Mouse (Mus musculus) right cerebral cortex, postnatal 4 days (tissue): ENCODE measurements around the gene Fam71e1.

Source experiments
- DNase-seq: peaks from one replicate; pipeline ENCODE4 v3.0.0-alpha.2; 2022

Gene Fam71e1

DNA sequence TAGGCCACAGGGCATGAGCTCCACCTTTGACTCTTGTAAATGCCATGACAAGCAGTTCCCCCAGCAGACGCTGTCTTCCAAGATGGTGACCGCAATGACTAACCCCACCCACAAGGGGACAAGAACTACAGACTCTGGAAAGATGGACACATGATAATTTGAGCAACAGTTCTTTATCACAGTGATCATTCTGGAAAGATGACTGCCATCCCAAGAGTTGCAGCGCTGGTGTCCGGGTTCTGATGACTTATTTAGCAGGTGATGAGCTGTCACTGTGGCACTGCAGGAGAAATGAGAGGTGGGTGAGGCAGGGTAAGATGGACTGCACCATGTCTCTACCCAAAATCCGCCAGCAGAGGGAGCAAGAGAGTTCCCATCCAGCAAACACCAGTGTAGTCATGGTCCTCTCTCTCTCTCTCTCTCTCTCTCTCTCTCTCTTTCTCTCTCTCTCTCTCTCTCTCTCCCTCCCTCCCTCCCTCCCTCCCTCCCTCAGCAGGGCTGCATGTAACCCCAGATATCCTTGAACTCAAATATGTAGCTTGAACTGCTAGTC, 5.3 kb downstream of the Fam71e1 start:
- peak; percentile 83 for DNase-seq

DNA sequence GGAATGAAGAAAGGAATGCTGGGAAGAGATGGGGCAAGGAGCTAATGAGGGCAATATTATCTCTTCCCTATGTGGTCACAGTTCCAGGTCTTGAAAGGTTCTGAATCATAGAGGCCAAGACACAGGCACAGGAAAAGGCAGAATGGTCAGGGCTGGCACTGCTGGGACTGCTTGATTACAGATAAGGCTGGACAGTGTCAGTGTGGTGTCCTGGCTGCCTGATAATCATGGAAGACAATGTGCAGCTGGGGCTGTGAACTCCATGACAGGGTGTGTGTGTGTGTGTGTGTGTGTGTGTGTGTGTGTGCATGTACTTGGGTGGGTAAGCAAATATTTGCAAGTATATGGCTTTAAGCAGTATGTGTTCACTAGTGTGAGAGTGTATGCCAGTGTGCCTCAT, 11.1 kb downstream of the Fam71e1 start:
- no peak for DNase-seq

DNA sequence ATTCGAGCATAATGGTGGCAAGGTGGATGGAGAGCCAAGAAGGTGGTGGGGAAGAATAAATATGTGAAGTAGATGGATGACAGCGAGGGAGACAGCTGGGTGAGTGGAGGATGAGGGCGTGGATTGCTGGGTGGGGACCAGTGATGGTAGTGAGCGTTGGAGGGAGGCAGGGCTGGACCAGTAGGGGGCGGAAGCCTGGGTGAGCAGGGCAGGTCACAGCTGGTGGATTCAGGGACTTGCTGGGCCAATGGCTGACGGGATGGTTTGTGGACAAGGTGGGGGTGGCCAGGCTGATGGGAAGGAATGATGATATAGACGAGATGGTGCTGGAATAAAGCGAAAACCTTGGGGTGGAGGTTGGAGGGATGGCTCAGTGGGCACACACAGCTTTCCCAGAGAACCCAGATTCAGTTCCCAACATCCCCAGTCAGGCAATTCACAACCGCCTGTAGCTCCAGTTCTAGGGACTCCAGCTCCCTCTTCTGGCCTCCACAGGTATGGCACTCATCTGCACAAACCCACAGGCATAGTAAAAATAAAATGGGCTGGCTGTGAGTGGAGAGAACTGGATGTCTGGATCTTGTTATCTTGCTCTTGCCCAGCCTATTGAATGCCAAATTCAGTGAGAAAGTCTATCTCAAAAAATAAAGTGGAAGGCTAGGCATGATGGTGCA, 23.0 kb downstream of the Fam71e1 start:
- no peak for DNase-seq

DNA sequence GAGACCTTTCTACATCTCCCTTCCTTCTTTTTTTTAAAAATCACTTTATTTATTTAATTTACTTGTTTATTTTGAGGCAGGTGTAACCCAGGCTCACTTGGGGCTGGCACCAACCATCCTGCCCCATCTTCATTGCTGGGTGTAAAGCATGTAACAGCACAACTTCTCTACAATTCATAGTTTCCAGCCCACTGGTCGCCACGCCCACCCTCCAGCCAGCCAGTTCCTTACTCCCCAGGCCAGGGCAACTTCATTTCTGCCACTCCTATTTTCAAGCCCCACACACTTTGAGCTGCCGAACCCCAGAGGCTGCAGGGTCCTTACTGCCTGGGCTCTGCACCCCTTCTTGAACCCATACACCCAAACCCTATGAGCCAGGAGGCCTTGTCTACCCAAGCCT, 24.6 kb downstream of the Fam71e1 start:
- DNase-seq: no peak

DNA sequence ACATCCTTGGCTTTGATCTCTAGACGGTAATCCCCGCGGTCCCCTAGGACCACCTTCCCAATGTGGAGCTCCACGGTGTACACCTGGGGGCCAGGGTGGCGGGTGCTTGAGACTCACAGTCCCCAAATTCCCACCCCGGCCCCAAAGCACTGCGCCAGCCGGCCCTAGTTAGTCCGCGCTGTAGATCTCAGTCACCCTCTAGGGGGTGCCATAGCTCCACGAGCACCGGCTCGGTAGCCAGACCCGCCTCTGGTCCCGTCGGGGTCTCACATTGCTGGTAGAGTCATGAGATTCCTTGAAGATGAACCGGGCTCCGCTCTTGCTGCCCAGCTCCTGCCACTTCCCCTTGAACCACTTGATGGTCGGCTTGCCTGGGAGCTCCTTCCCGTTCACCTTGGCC, 25.3 kb downstream of the Fam71e1 start:
- DNase-seq: peak; percentile 60

DNA sequence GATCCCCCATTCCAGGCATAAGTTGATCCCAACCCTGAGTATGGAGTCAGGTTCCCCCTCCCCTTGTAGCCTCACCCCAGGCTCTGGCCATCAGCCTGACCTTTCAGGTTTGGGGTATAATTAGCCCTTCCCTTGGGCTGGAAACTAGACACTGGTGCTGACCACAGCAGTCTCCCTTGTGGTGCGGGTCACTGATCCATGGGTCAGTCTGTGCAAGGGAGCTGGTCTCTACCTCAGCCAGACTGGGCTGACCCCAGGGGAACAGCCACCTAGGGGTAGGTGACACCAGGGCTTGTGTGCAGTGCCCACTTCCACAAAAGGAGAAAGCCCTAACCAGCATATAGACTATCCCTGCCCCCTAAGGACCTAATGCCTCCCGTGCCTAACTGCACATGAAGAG, 26.7 kb downstream of the Fam71e1 start:
- no peak for DNase-seq

DNA sequence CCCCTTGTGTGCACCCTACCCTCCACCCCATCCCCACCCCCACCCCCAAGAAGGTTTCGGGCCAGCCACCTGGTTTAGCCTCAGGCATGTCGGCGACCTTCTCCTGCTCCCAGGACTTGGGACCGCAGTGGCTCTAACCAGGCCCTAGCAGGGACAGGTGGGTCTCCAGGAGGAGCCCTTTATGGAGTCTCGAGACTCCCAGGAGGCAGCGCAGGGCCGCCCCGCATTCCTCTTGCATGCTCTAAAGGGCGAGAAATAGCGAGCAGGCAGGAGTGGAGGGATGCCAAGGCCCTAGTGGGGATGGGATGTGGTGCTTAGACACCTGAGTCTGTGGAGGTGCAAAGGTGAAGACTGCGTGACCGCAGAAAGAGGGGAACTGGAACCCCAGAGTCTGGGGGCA, 28.1 kb downstream of the Fam71e1 start, which contains the start of gene Mybpc2:
Gene Mybpc2, minus strand, starts transcription at position 155 of the 400 bp plus-strand sequence.
- no peak for DNase-seq

DNA sequence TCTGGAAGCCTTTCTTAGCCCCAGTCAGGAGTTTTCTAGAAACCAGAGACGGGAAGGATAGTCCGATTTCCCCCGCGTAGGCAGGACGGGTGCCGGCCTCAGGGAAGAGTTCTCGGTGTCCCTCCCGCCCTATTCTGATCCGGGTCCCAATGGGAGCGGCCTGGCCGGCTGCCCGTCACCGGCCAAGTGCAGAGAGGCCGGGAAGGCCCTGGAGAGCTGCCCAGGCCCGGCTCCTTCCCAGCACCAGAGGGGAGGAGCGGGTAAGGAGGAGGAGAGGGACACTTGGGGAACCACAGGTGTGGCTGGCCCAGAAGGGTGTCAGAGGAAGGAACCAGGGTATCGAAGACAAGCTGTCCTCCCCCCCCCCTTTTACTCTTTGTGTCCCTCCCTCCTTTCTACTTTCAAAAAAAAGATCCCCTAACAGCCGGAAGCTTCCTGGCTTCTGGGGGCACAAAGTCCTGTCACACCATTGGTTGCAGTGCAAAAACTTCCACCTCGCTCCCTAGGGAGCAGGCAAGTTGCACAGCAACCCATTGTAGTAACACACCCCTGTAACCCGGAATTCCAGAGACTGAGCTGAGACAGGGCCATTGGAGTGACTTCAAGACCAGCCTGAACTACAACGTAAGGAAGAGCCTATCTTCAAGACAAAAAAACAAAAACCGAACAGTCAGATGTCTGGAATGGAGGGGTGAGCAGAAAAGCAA, 28.9 kb downstream of the Fam71e1 start:
- DNase-seq: peak; percentile 58

DNA sequence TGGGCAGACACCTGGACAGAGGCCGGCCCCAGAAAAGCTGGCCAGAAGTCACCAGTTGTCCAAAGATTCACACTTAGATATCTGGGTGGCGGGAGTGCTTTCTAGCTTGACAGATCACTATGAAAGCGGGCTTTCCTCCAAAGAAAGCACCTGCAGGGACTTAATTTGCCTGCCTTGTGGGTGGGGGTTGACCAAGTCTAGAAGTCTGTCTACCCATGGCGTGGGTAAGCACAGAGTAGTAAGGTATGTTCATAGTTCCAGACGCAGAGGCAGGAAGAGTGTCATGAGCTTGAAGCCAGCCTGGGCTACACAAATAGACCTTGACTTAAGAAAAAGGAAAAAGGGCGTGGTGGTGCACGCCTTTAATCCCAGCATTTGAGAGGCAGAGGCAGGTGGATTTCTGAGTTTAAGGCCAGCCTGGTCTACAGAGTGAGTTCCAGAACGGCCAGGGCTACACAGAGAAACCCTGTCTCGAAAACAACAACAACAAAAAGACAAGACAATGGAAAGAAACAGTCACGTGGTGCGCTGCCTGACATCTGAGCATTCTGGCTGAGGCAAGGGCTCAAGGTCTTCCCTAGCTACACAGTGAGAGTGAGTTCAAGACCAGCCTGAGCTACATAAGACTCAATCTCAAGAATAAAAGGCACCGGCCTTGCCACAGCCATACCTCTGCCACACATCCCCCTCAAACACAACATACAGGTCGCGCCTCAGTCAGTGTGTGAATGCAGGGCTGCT, 30.2 kb downstream of the Fam71e1 start:
- no peak for DNase-seq

DNA sequence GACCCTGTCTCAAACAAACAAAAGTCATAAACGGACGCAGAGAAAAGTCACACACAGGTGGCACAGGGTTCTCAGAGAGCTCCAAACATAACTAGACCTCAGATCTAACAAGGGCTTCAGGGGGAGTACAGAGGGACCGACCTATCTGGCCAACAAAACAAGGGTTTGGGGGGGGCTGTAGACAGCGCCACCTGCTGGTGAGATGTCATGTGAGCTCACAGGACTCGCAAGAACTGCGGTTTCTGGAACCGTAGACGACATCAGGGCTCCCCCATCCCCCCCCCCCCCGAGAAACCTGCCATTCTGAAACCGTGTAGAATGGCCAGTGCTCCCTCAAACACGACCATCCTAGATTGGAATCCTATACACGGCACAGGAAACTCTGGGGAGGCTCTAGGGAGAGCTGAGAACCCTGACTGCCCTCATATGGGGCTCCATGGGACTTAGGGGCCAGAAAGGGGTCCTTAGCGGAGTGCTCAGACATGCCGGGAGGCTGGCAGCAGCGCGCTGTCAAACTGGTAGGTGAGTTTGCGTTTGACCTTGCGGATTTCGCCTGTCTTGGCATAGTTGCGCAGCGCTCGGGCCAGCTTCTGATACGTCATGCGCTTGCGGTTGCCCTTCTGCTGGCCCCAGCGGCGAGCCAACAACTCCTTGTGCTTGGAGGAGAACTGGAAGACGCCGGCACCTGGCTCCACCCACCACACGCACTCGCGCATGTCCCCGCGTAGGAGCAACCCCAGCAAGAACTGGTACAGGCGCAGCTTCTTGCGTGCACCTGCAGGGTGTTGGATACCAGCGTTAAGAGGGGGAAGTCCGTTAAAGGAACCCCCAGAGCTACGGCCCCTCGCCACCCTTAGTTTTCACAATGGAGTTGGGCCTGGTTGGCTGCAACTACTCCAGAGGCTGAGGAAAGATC, 31.4 kb downstream of the Fam71e1 start:
- peak; percentile 86 for DNase-seq

DNA sequence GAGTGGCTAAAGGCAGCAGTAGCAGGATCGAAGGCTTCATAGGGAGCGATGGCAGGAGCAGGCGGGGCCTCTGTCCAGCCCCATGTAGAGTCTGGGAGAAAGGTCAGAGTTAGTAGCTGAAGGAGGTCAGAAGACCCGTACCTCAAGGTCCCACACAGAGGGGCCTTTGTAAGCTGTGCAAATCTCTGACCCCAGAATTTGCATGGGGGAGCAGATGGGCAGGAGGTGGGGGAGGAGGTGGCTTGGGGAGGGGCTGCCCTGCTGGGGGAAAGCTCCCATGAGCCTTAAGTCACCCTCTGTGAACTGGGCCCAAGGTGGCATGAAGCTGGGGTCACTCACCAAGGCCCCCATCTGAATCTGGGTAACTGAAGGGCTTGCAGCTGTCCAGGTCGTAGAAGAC, 33.1 kb downstream of the Fam71e1 start:
- no peak for DNase-seq

DNA sequence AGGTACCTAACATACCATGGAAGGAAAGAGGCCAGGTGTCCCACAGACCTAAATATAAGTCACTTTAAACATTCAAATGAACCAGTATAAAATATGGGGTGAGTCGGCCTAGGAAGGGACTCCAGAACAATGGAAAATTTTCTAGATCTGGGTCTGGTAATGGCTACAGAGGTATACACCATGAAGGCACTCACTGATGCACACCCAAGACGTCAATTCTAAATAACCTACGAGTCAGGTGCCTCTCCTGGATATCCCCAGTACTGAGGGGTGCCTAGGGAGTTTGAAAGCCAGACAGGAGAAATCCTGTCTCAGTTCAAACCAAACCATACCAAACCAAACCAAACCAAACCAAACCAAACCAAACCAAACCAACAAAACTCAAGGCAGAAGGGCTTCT, 34.1 kb downstream of the Fam71e1 start:
- no peak for DNase-seq

DNA sequence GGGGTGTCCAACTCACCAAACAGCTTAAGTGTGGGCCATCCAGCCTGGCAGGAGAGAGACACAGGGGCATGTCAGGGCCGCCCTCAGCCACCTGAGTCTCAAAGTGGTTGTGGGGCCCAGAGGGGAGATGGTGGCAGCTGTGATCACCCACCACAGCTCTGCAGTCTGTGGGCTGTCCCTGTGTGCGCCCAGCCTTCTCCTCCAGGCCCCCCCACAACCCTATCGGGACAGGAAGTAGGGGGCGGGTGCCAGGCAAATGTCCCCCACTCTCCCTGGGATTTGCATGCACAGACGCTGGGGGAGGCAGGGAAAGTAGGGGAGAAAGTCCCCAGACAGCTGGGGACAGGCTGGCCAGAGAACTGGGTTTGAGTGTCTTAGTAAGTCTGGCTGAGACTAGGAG, 34.8 kb downstream of the Fam71e1 start:
- DNase-seq: no peak

DNA sequence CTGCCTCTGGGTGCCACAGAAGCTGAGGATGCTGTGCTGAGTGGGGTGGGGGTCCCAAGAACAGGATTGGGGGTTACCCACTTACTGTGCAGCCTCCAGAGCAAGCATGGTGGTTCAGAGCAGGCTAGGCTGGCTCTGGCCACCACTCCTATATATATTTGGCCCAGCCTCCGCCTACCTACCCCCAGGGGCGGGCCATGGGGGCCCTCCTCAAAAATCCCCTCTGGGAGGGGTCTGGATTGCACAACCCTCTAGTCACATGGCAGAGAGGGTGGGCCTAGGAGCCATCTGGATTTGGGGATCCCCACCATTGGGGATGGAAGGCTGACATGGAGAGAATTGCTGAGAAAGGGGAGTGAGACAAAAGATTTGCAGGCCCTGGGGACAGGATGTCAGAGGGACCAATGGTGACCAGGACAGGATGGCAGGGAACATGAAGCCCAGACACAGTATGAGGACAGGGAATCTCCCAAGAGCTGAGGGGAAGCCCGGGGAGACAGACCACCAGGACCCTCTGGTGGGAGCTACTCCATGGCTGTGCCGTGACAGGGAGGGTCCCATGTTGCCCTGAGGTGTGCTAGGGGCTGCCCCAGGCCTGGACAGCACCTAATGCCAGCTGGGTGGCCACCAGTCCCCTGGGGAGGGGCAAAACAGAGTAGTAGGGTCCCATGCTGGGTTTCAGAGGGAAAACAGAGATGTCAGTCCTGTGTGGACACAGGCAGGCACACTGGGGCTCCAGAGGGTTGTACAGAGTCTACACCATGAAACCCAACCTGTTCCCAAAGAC, 35.8 kb downstream of the Fam71e1 start, which contains the start of gene Spib:
Gene Spib, minus strand, starts transcription at position 126 of the 787 bp plus-strand sequence.
- DNase-seq: no peak

DNA sequence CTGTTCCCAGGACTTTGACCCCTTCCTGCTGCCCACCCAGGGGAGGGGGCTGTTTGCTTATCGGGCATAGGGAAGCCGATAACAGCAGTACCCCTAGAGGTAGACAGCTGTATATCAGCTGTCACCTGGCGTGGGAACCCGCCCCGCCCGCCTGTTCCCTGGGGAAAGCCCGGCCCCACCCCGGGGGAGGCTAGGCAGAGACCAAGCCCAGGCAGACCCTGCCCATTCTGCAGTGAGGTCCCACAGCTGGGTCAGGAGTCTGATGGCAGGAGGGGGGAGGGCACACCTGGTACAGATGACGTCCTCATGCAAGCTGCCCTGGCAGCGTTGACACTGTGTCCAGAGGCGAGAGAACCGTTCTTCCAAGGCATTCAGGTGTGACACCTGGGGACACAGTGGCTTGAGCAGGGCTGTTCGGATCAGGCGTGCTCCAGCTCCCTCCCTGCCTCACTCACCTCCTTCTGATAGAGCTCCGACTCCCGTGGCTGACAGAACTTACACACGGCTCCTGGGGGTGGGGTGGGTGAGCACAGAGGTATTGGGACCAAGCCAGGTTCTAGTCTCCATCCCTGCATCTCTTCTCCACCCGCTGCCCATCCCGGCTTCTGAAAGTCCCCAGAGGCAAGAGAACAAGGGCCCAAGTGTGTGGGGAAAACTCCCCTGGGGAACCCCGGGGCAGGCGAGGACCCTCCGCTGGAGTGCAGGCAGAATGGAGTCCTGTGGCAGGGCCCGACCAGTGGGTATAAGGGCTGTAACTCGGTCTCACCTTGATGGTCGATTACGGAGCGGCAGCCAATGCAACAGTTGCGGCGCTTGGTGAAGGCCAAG, 36.8 kb downstream of the Fam71e1 start:
- no peak for DNase-seq

DNA sequence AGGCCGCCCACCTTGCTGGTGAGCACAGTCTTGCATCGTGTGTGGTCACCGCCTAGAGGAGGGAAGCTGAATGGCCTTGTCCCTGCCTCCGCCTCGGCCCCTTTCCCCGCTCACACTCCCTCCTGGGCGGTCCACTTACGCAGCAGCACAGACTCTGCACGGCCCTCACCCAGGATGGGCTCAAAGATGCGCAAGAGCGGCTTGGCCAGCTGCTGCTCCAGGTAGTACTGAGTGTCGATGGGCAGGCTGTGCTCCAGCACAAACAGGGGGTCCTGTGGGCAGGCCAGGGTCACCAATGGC, 37.3 kb downstream of the Fam71e1 start:
- no peak for DNase-seq

DNA sequence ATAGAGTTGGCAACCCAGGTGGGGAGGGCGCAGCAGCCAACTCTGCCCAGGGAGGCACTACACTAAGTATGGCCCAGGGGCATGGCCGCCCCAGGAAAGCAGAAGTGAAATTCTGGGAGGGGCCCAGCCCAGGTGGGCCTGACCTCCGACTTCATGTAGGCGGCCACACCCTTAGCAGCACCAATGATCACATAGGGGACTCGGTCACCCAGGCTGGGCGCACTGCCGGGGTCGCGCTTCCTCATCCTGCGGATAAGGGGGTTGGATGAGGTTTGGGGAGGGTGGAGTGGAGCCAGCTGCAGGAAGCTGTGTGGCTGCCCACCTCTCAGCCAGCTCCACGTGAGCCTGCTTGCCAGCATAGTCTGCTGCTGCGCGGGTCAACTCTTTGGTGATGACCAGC, 37.9 kb downstream of the Fam71e1 start:
- no peak for DNase-seq

DNA sequence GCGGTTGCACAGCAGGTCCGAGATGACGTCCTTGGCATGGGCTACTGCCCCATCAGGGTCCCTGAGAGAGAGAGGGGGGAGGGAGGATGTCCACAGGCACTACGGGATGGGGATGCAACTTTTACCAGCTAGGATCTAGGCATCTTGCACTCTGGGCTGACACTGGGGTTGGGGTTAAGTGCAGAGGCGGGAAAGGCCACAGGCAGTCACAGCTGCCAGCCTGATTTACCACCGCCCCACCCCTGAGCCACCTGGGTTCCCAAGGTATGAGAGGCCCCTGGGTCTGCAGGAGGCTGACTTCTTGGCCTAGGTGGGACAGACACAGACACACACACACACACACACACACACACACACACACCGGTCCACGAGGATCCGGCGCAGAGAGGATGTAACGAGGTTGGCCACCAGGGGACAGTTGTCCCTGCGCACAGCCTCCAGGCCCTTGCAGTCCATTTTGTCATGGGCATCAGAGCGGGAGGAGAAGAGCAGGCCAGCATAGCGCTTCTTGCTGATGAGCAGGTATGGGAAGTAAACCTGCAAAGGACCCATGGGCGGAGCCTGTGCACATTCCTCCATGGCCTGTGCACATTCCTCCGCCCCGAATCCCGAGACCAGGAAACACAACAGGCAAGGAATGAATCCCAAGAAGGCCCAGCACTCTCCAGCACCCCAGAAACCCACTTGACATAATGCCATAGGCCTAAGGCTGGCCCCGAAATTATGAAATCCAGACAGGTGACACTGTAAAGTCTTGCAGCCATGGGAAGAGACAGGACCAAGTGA, 38.5 kb downstream of the Fam71e1 start:
- no peak for DNase-seq

DNA sequence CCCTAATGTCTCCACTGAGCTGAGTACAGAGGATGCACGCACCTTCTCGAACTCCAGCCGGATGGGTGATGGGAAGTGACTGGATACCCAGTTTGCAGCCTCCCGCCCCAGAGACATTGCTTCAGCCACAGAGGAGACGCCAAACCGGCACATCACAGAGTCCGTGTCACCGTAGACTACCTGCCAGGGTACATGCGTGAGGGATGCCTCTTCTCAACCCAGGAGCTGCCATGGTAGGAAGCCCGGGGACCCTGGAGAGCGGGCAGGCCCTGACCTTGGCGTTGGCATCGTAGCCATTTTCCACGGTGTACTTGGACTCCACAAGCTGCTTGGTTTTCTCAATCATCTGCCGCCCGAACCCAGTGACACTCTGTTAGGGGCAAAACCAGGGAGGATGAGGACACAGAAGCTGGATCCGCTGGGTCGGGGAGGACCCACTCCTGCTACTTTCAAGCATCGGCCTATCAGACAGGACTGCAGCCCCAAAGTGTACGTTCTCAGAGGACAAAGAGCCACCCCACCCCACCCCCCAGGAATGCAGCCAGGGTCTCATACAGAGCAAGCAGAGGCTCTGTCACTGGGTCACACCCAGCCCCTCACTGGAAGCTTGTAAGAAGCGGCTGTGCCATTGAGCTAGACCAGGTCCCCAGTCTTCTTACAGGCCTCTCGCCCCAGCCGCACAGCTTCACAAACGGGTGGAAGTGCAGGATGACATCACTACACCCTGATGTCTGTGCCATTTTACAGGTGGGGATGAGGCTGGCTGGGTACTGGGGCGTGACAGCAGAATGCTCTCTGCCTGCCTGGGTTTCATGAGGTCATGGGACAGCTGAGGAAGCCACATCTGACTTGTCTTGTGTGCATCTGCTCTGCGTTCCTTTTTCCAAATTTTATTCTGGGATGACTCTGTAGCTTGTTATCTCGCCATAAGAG, 39.5 kb downstream of the Fam71e1 start:
- no peak for DNase-seq
